In the genomic region with DNA sequence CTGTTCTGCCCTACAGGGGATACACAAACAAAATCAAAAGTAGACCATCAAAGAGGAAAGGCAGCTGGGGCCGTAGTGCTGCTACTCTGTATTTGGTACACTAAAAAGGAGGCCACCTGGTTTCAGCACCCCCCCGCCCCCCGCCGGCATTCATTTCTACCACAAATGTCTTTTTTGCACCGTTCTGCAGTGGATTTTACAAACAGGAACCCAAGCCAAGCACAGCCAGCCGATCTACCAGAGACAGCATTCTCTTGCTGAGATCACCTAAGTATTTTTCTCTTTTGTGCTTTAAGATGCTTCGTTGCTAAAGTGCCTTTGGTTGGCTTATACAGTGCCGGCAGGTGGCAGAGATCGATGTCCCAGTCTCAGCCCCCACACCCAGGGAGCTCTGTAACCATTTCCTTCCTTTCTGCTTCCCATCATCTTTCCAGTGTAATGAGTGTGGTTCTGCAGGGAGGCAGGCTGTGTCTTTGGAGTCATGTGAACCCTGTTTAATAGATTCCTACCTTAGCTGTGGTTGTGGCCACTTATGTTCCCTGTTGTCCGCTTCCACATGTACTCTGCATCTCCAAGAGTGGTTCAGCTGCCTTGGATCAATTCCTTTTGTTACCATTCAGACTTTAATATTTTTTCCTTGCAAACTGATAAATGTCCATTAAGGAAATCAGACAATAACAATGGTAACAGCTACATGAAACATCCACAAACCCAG, we compare ENCODE assay signal across 34 mouse cellular contexts. TPM values are rescaled to one million over a fixed set of nuclear protein-coding genes. Genes with fewer than 3 reads are reported as not detected.
A peak's percentile ranks its signal among the peaks of the same experiment; 100 is the strongest.
DNase-seq lines count a peak whose midpoint lies in the region; ATAC-seq and TF ChIP-seq lines count a peak whose summit lies in the region.
"Had no signal": no experiment of that assay in that cellular context is flagged by ENCODE, and none has a peak within 500 bp of the region (broad histone marks: within the 10 kb centered on the region; RNA-seq: fewer than 3 reads in every experiment).

No protein-coding gene starts in this region.

- 92% methylated on average over 10 of the region's 10 CpGs for WGBS in forebrain, embryonic 12.5 days
- 86% methylated on average over 10 of the region's 10 CpGs for WGBS in forebrain, embryonic 16.5 days
- WGBS in liver, embryonic 14.5 days (ENCODE audit: insufficient replicate concordance): 65% methylated on average over 10 of the region's 10 CpGs

- H3K9me3 ChIP-seq in forebrain, embryonic 12.5 days: no peaks in the 10 kb centered on the region
- no peaks in the 10 kb centered on the region for H3K9me3 ChIP-seq in forebrain, embryonic 16.5 days (ENCODE audit: control insufficient read depth, low read length)
- no peaks in the 10 kb centered on the region for H3K9me3 ChIP-seq in G1E (replicated peaks)
- no peaks in the 10 kb centered on the region for H3K9me3 ChIP-seq in liver, embryonic 14.5 days (ENCODE audit: control insufficient read depth, low read length)
- H3K9me3 ChIP-seq: forebrain, embryonic 15.5 days; heart, embryonic 13.5 days; hindbrain, embryonic 10.5 days; hindbrain, embryonic 15.5 days; kidney, embryonic 15.5 days; limb, embryonic 13.5 days; midbrain, embryonic 10.5 days; midbrain, embryonic 15.5 days; neural tube, embryonic 15.5 days; stomach, embryonic 15.5 days had no signal

- no peak overlapping the region for H3K9ac ChIP-seq in forebrain, embryonic 12.5 days
- no peak overlapping the region for H3K9ac ChIP-seq in forebrain, embryonic 16.5 days (replicated peaks; ENCODE audit: low read depth, low read length)
- no peak overlapping the region for H3K9ac ChIP-seq in liver, embryonic 14.5 days (replicated peaks)
- H3K9ac ChIP-seq: forebrain, embryonic 15.5 days; heart, embryonic 13.5 days; hindbrain, embryonic 15.5 days; kidney, embryonic 15.5 days; limb, embryonic 13.5 days; midbrain, embryonic 15.5 days; neural tube, embryonic 15.5 days; stomach, embryonic 15.5 days had no signal

- H3K36me3 ChIP-seq in forebrain, embryonic 12.5 days (replicated peaks): peaks cover 68% of the 10 kb centered on the region
- peaks cover 11% of the 10 kb centered on the region for H3K36me3 ChIP-seq in forebrain, embryonic 16.5 days (ENCODE audit: control insufficient read depth, insufficient read depth)
- peaks cover 28% of the 10 kb centered on the region for H3K36me3 ChIP-seq in G1E (replicated peaks)
- H3K36me3 ChIP-seq in liver, embryonic 14.5 days (replicated peaks; ENCODE audit: control insufficient read depth, insufficient read depth, low read depth): no peaks in the 10 kb centered on the region
- H3K36me3 ChIP-seq: heart, embryonic 13.5 days; kidney, embryonic 15.5 days; stomach, embryonic 15.5 days had no signal

- 0 out of 2 replicates have a peak overlapping the region, but pooled peaks have one; percentile 13 for H3K27ac ChIP-seq in forebrain, embryonic 12.5 days
- H3K27ac ChIP-seq in forebrain, embryonic 16.5 days (ENCODE audit: low read length): no peak overlapping the region
- no peak overlapping the region for H3K27ac ChIP-seq in liver, embryonic 14.5 days
- H3K27ac ChIP-seq: forebrain, embryonic 15.5 days; heart, adult 2 months; heart, embryonic 13.5 days; hindbrain, embryonic 10.5 days; hindbrain, embryonic 15.5 days; kidney, embryonic 15.5 days; left cerebral cortex, adult 2 months; limb, embryonic 13.5 days; macrophage; midbrain, embryonic 10.5 days; midbrain, embryonic 15.5 days; neural tube, embryonic 15.5 days; stomach, embryonic 15.5 days had no signal

- no peak for TF ChIP-seq CTCF in G1E (IDR thresholded peaks at IDR 0.05; ENCODE audit: low read depth, low read length)
- TF ChIP-seq CTCF in liver, embryonic 14.5 days (IDR thresholded peaks at IDR 0.05; ENCODE audit: low read depth): no peak

- no peak for TF ChIP-seq EP300 in liver, embryonic 14.5 days (IDR thresholded peaks at IDR 0.05; ENCODE audit: low read depth)

- no peak for ATAC-seq in forebrain, embryonic 12.5 days (ENCODE audit: low FRiP score)
- ATAC-seq in forebrain, embryonic 16.5 days: no peak
- ATAC-seq in G1E (ENCODE audit: extremely low read depth, insufficient number of reproducible peaks, low FRiP score, poor library complexity, severe bottlenecking): no peak
- no peak for ATAC-seq in liver, embryonic 14.5 days (ENCODE audit: insufficient read depth)
- no peak for ATAC-seq in cerebellum, adult (ENCODE audit: insufficient number of reproducible peaks, low FRiP score, low TSS enrichment)
- ATAC-seq: forebrain, embryonic 15.5 days; inflammation-experienced regulatory T-cells, adult 6 months; midbrain, embryonic 15.5 days had no signal

- no peak overlapping the region for H3K4me3 ChIP-seq in forebrain, embryonic 12.5 days (replicated peaks)
- H3K4me3 ChIP-seq in forebrain, embryonic 16.5 days (replicated peaks; ENCODE audit: low read length): no peak overlapping the region
- H3K4me3 ChIP-seq in G1E (ENCODE audit: low read depth, low read length): peak overlapping the region; percentile 67
- H3K4me3 ChIP-seq in liver, embryonic 14.5 days (ENCODE audit: insufficient read depth in 1 of 2, low read depth in 2 of 2, low read length in 2 of 2): peak overlapping the region in 1 of 2 experiments; percentile 10; a peak in 1 of 4 replicates
- H3K4me3 ChIP-seq: forebrain, embryonic 15.5 days; heart, adult 2 months; heart, embryonic 13.5 days; hindbrain, embryonic 10.5 days; hindbrain, embryonic 15.5 days; kidney, embryonic 15.5 days; left cerebral cortex, adult 2 months; limb, embryonic 13.5 days; midbrain, embryonic 10.5 days; midbrain, embryonic 15.5 days; neural tube, embryonic 15.5 days; stomach, embryonic 15.5 days had no signal

- DNase-seq in thymus, postnatal 0 days (ENCODE audit: low spot score): peak; percentile 52
- no peak for DNase-seq in thymus, postnatal 36 days
- DNase-seq in G1E (ENCODE audit: low spot score): no peak
- DNase-seq in liver, embryonic 14.5 days (ENCODE audit: low read depth in 3 of 3, low spot score in 3 of 3): no peak
- no peak for DNase-seq in heart, postnatal 36 days
- DNase-seq: adrenal gland, adult 8-10 months; cerebellum, adult 11 months; cerebellum, adult 9-11 months; heart, adult 2 months; heart, postnatal 10 days; kidney, adult 18-20 months; kidney, postnatal 25 days; lung, adult 2 months; lung, postnatal 10 days; retina, postnatal 1 day; right cerebral cortex, postnatal 25 days had no signal

- intact Hi-C loops in heart, postnatal 36 days (cut with DNase I): no loop called here

- H3K27me3 ChIP-seq in forebrain, embryonic 12.5 days: no peaks in the 10 kb centered on the region
- H3K27me3 ChIP-seq in forebrain, embryonic 16.5 days (replicated peaks; ENCODE audit: control insufficient read depth, insufficient read depth, low read length): no peaks in the 10 kb centered on the region
- H3K27me3 ChIP-seq in G1E (ENCODE audit: insufficient read depth, low read length): no peaks in the 10 kb centered on the region
- H3K27me3 ChIP-seq in liver, embryonic 14.5 days (ENCODE audit: control insufficient read depth, insufficient read depth, low read length): no peaks in the 10 kb centered on the region
- H3K27me3 ChIP-seq: forebrain, embryonic 15.5 days; heart, embryonic 13.5 days; hindbrain, embryonic 15.5 days; kidney, embryonic 15.5 days; limb, embryonic 13.5 days; midbrain, embryonic 15.5 days; neural tube, embryonic 15.5 days; stomach, embryonic 15.5 days had no signal

- no peak overlapping the region for H3K4me2 ChIP-seq in forebrain, embryonic 12.5 days
- H3K4me2 ChIP-seq in forebrain, embryonic 16.5 days (ENCODE audit: low read length): no peak overlapping the region
- H3K4me2 ChIP-seq in liver, embryonic 14.5 days (ENCODE audit: low read depth): peak overlapping the region; percentile 68
- H3K4me2 ChIP-seq: forebrain, embryonic 15.5 days; hindbrain, embryonic 15.5 days; kidney, embryonic 15.5 days; limb, embryonic 13.5 days; midbrain, embryonic 15.5 days; neural tube, embryonic 15.5 days; stomach, embryonic 15.5 days had no signal

- peaks cover 18% of the 10 kb centered on the region for H3K4me1 ChIP-seq in forebrain, embryonic 12.5 days
- peaks cover 18% of the 10 kb centered on the region for H3K4me1 ChIP-seq in forebrain, embryonic 16.5 days (replicated peaks; ENCODE audit: control insufficient read depth, insufficient read depth, low read length)
- H3K4me1 ChIP-seq in G1E (ENCODE audit: insufficient read depth, low read depth, low read length): peaks cover 70% of the 10 kb centered on the region
- H3K4me1 ChIP-seq in liver, embryonic 14.5 days (replicated peaks; ENCODE audit: control insufficient read depth in 2 of 2, insufficient read depth in 2 of 2, low read length in 1 of 2): peaks cover 16 to 17% of the 10 kb centered on the region in 2 experiments

RNA-seq across cellular contexts. Expression of gene Lypd6b, which starts 58.4 kb away (rescaled TPM):
- 1.6 and 2.3 TPM in 2 replicates for polyA plus RNA-seq in forebrain, embryonic 12.5 days (2016; fragmentation: Nextera tagmentation; extraction: Ambion mirVana)
- 8.7 and 12.4 TPM in 2 replicates for polyA plus RNA-seq in forebrain, embryonic 16.5 days (2015; fragmentation: Nextera tagmentation; extraction: Ambion mirVana)
- polyA plus RNA-seq in thymus, postnatal 0 days (2015; fragmentation: Nextera tagmentation; extraction: Ambion mirVana): 12.8 and 14.3 TPM in 2 replicates
- total RNA-seq in G1E (2014; fragmentation: Nextera tagmentation) (not detected in 2 replicates), G1E (2017) (0.16 TPM in 1 of 2 replicates, not detected in the other)
- not detected in 2 replicates for polyA plus RNA-seq in G1E (2012)
- polyA plus RNA-seq in liver, embryonic 14.5 days (2012; rRNA removed): 0.02 and 0.04 TPM in 2 replicates
- not detected in 2 replicates for polyA plus RNA-seq in liver, embryonic 14.5 days (2014; fragmentation: Nextera tagmentation; extraction: Ambion mirVana)
- total RNA-seq in heart, postnatal 36 days (2021): not detected
- total RNA-seq: gastrocnemius, adult 8-10 months; gastrocnemius, postnatal 4 days had no signal
- polyA plus RNA-seq: macrophage had no signal
